Comparison of ENCODE assay signal across 8 mouse cellular contexts in the genomic region with DNA sequence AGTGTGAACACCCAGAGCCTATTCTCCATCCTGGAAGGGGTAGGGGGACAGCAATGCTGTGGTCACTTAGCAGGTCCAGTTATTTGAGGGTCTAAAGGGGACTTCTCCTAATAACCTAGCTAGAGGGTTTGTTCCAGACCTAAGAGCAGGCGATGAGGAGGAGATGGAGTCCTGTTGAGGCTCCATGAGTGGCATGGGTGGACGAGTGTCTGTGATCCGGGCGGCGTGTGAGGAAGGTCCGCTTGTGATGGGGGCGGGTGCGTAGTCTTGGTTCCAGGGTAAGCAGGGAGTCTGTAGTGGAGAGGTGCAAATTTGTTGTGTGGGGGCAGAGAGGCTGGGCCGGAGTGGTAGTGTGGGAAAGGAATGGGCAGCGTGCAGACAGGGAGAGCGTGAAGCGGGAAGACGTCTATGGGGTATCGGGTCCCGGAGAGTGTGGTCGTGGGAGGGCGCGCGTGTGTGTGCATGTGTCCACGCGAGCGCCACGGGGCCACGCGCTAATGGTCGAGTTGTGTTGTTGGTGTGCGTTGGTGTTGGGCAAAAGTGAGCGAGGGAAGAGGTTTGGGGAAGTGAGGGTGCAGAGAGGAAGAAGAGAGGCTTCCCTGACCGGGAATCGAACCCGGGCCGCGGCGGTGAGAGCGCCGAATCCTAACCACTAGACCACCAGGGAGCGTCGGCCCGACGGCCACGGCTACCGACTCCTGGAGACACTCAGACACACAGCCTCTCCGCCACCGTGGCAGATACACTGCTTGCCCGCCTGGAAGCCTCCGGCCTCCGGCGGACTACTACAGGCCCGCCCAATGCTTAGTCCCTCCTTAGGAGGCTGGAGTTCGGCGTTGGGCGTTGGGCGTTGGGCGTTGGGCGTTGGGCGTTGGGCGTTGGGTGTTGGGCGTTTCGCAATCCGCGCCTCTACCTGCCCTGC. TPM values are rescaled to one million over a fixed set of nuclear protein-coding genes. Genes with fewer than 3 reads are reported as not detected.
A peak's percentile ranks its signal among the peaks of the same experiment; 100 is the strongest.
DNase-seq lines count a peak whose midpoint lies in the region; ATAC-seq and TF ChIP-seq lines count a peak whose summit lies in the region.
"Not testable (repeated sequence)": the region's sequence is repeated elsewhere in the genome, so short reads cannot be mapped to it uniquely, and the experiment has no call there.

No protein-coding gene starts in this region.

- H3K9me3 ChIP-seq in liver, embryonic 16.5 days (replicated peaks; ENCODE audit: control insufficient read depth, low read length); stomach, embryonic 14.5 days (ENCODE audit: control insufficient read depth, low read depth, low read length): not testable (repeated sequence)

- TF ChIP-seq CTCF in layer of hippocampus, adult 2 months (conservative IDR thresholded peaks at IDR 0.05): not testable (repeated sequence)

- peaks cover 12% of the 10 kb centered on the region for H3K4me1 ChIP-seq in liver, embryonic 16.5 days (ENCODE audit: control insufficient read depth, low read depth, low read length)
- not testable (repeated sequence) for H3K4me1 ChIP-seq in stomach, embryonic 14.5 days (ENCODE audit: control insufficient read depth, insufficient read depth, low read length)

- peaks cover 15% of the 10 kb centered on the region for H3K27me3 ChIP-seq in liver, embryonic 16.5 days (ENCODE audit: control insufficient read depth, insufficient read depth, low read depth, low read length)
- H3K27me3 ChIP-seq in stomach, embryonic 14.5 days (ENCODE audit: control insufficient read depth, insufficient read depth, low read length): peaks cover 11% of the 10 kb centered on the region

- not testable (repeated sequence) for H3K9ac ChIP-seq in liver, embryonic 16.5 days (ENCODE audit: low read depth, low read length)
- H3K9ac ChIP-seq in stomach, embryonic 14.5 days (replicated peaks; ENCODE audit: low read depth, low read length): 0 out of 2 replicates have a peak overlapping the region, but pooled peaks have one; percentile 4

- WGBS in liver, embryonic 16.5 days (ENCODE audit: insufficient replicate concordance): 8% methylated on average over 36 of the region's 61 CpGs
- 9% methylated on average over 36 of the region's 61 CpGs for WGBS in stomach, embryonic 14.5 days

- ATAC-seq in CD4-positive, CD25-positive, alpha-beta regulatory T cell, adult 4 months: peak; percentile 24
- ATAC-seq in common myeloid progenitor, adult 5-6 weeks (replicated peaks; ENCODE audit: low read depth, poor library complexity, severe bottlenecking): peak; percentile 44
- ATAC-seq in hematopoietic stem cell, adult 5-6 weeks (replicated peaks in 1 of 2; ENCODE audit: insufficient read depth in 1 of 2, low FRiP score in 2 of 2, low TSS enrichment in 1 of 2, low read depth in 1 of 2, poor library complexity in 2 of 2, severe bottlenecking in 2 of 2): peak; percentile 46 to 54
- ATAC-seq in liver, embryonic 16.5 days (ENCODE audit: low read depth): peak; percentile 73
- peak; percentile 74 for ATAC-seq in stomach, embryonic 14.5 days (ENCODE audit: insufficient number of reproducible peaks, insufficient read depth, low FRiP score, low read depth)

- peak overlapping the region; percentile 46 for H3K4me3 ChIP-seq in layer of hippocampus, adult 2 months
- H3K4me3 ChIP-seq in liver, embryonic 16.5 days (ENCODE audit: low read depth, low read length): peak overlapping the region; percentile 45
- peak overlapping the region; percentile 36 for H3K4me3 ChIP-seq in stomach, embryonic 14.5 days (ENCODE audit: low read depth, low read length)

- H3K27ac ChIP-seq in layer of hippocampus, adult 2 months; liver, embryonic 16.5 days (ENCODE audit: low read length); stomach, embryonic 14.5 days (ENCODE audit: low read length): not testable (repeated sequence)

- peak; percentile 51 to 61 for DNase-seq in frontal cortex, postnatal 25 days (ENCODE audit: low spot score in 2 of 2)
- DNase-seq in layer of hippocampus, adult 2 months (ENCODE audit: low spot score in 2 of 2): peak in 1 of 2 experiments; percentile 52
- DNase-seq in neural tube, embryonic 10.5 days (ENCODE audit: extremely low spot score, low spot score): peak; percentile 77

- H3K4me2 ChIP-seq in liver, embryonic 16.5 days (ENCODE audit: low read depth, low read length): peak overlapping the region; percentile 59
- peak overlapping the region; percentile 46 for H3K4me2 ChIP-seq in stomach, embryonic 14.5 days (replicated peaks; ENCODE audit: low read depth, low read length)

- H3K36me3 ChIP-seq in liver, embryonic 16.5 days (ENCODE audit: control insufficient read depth, insufficient read depth); stomach, embryonic 14.5 days (ENCODE audit: control insufficient read depth, insufficient read depth, low read length): not testable (repeated sequence)

RNA-seq across cellular contexts. Expression of a gene that starts 0.9 kb away (rescaled TPM):
- polyA plus RNA-seq in CD4-positive, CD25-positive, alpha-beta regulatory T cell, adult 4 months (2017; shearing (Covaris generic)): not detected
- total RNA-seq in common myeloid progenitor, adult 5-6 weeks (2017): 7.8 and 15.7 TPM in 2 replicates
- total RNA-seq in hematopoietic stem cell, adult 5-6 weeks (2017): 30.2 and 49.4 TPM in 2 replicates
- total RNA-seq in layer of hippocampus, adult 2 months (2021): 10 to 100 TPM; 12.0 to 12.3 TPM
- polyA plus RNA-seq in liver, embryonic 16.5 days (2015; fragmentation: Nextera tagmentation; extraction: Ambion mirVana): 28.6 and 30.3 TPM in 2 replicates
- polyA plus RNA-seq in stomach, embryonic 14.5 days (2014; fragmentation: Nextera tagmentation; extraction: Ambion mirVana): 11.1 and 14.8 TPM in 2 replicates

RNA-seq across cellular contexts. Expression of a gene that starts 45.1 kb away (rescaled TPM):
- polyA plus RNA-seq in CD4-positive, CD25-positive, alpha-beta regulatory T cell, adult 4 months (2017; shearing (Covaris generic)): under 1 TPM in 1 of 2 experiments, not detected in 1; 0.26 TPM
- total RNA-seq in common myeloid progenitor, adult 5-6 weeks (2017): 1.6 TPM in 1 of 2 replicates, not detected in the other
- 1.1 and 6.9 TPM in 2 replicates for total RNA-seq in hematopoietic stem cell, adult 5-6 weeks (2017)
- not detected for total RNA-seq in layer of hippocampus, adult 2 months (2021)
- 4.1 and 4.3 TPM in 2 replicates for polyA plus RNA-seq in liver, embryonic 16.5 days (2015; fragmentation: Nextera tagmentation; extraction: Ambion mirVana)
- 0.74 and 0.91 TPM in 2 replicates for polyA plus RNA-seq in stomach, embryonic 14.5 days (2014; fragmentation: Nextera tagmentation; extraction: Ambion mirVana)

RNA-seq across cellular contexts. Expression of a gene that starts 49.9 kb away (rescaled TPM):
- 1 to 10 TPM; 4.8 to 5.5 TPM for polyA plus RNA-seq in CD4-positive, CD25-positive, alpha-beta regulatory T cell, adult 4 months (2017; shearing (Covaris generic))
- 2.1 and 5.3 TPM in 2 replicates for total RNA-seq in common myeloid progenitor, adult 5-6 weeks (2017)
- 2.4 and 3.3 TPM in 2 replicates for total RNA-seq in hematopoietic stem cell, adult 5-6 weeks (2017)
- 1 to 10 TPM in 1 of 2 experiments, under 1 TPM in 1; 0.76 to 2.4 TPM for total RNA-seq in layer of hippocampus, adult 2 months (2021)
- polyA plus RNA-seq in liver, embryonic 16.5 days (2015; fragmentation: Nextera tagmentation; extraction: Ambion mirVana): 1.8 and 2.1 TPM in 2 replicates
- polyA plus RNA-seq in stomach, embryonic 14.5 days (2014; fragmentation: Nextera tagmentation; extraction: Ambion mirVana): 2.6 and 2.8 TPM in 2 replicates

Comparison
In these comparisons a context has a peak if more than half of its experiments do, and no peak if none do; other contexts are left out.
1. ATAC-seq: peak in every context shown above with its lines; median percentile 74 in stomach, embryonic 14.5 days; 73 in liver, embryonic 16.5 days; 50 in hematopoietic stem cell, adult 5-6 weeks; 44 in common myeloid progenitor, adult 5-6 weeks; 24 in CD4-positive, CD25-positive, alpha-beta regulatory T cell, adult 4 months.